Mouse (Mus musculus) CD4-positive, CD25-positive, alpha-beta regulatory T cell, adult 4 months (primary cell): ENCODE measurements around the gene Bcat1. TPM values are rescaled to one million over a fixed set of nuclear protein-coding genes. Genes with fewer than 3 reads are reported as not detected.

Experiments
- polyA plus RNA-seq, 2 experiments: library from polyadenylated mRNA; unstranded; fragments of 100-300 nt; shearing (Covaris generic); gene quantifications; one replicate each; pipeline ENCODE4 v1.2.1; 2017

Bcat1 gene
- polyA plus RNA-seq, 2 experiments from 2014 or later, result 9.3 to 10.4 TPM

Other genes with a start within 250 kb of the Bcat1 start
- 100 to 1,000 TPM; 157 to 238 TPM for gene Lrmp, start 39.5 kb upstream of the Bcat1 start, polyA plus RNA-seq
- under 1 TPM; 0.24 to 0.41 TPM for gene Casc1, start 134.8 kb upstream of the Bcat1 start, polyA plus RNA-seq
- 10 to 100 TPM; 26.5 to 31.1 TPM for gene Etfrf1, start 134.9 kb upstream of the Bcat1 start, polyA plus RNA-seq
- 10 to 100 TPM; 18.3 to 35.8 TPM for gene Kras, start 174.1 kb upstream of the Bcat1 start, polyA plus RNA-seq